In the genomic region with DNA sequence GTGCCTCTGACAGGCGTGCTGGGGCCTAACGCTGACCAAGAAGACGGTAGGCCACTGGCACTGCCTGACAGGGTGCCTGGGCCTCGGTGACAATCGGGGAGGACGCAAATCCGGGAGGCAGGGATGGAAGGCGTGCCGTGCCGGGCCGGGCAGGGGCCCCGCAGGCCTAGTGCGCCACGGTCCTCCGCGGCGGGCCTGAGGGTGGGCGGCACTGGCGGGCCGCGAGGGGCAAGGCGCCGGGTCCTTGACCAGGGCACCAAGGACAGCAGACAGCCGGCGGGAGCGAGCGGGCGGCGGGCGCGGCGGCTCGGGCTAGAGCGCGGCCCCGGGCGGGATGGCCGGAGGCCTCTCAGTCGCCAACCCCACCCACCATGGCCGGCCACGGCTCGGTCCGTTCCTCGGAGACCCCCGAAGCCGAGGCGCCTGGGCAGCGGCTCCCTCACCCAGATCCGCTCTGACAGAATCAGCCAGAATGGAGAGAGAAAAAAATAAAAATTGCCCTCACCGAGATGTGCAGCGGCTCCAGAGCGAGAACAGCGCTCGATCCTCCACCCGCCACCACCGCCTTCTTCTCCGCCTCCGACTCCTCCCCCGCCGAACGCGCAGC, we compare ENCODE assay signal across 8 mouse cellular contexts. TPM values are rescaled to one million over a fixed set of nuclear protein-coding genes. Genes with fewer than 3 reads are reported as not detected.
DNase-seq lines count a peak whose midpoint lies in the region; ATAC-seq and TF ChIP-seq lines count a peak whose summit lies in the region.

No protein-coding gene starts in this region.

- peak overlapping the region; percentile 90 for H3ac ChIP-seq in C2C12 (ENCODE audit: control insufficient read depth, insufficient read length, low read depth)

- peak overlapping the region; percentile 93 for H3K4me3 ChIP-seq in heart, embryonic 13.5 days
- H3K4me3 ChIP-seq in C2C12 (ENCODE audit: insufficient read depth, poor library complexity, severe bottlenecking): peak overlapping the region; percentile 63
- peak overlapping the region; percentile 60 for H3K4me3 ChIP-seq in cortical plate, adult 2 months (ENCODE audit: insufficient read depth, low read length)
- peak overlapping the region; percentile 94 for H3K4me3 ChIP-seq in intestine, embryonic 14.5 days (ENCODE audit: low read depth, low read length)
- peak overlapping the region; percentile 99 for H3K4me3 ChIP-seq in midbrain, embryonic 14.5 days (replicated peaks; ENCODE audit: low read depth, low read length)

- DNase-seq in heart, adult 8-10 months (ENCODE audit: low spot score): no peak
- peak; percentile 92 for DNase-seq in intestine, embryonic 14.5 days (ENCODE audit: low spot score)
- peak; percentile 63 for DNase-seq in midbrain, embryonic 14.5 days
- no peak for DNase-seq in adrenal gland, adult 2 months
- no peak for DNase-seq in gastrocnemius, postnatal 25 days

- H3K79me2 ChIP-seq in C2C12 (ENCODE audit: control insufficient read depth, insufficient read depth): peaks cover 50% of the 10 kb centered on the region

- peak overlapping the region; percentile 68 for H3K4me2 ChIP-seq in heart, embryonic 13.5 days
- peak overlapping the region; percentile 53 for H3K4me2 ChIP-seq in intestine, embryonic 14.5 days (ENCODE audit: low read length)
- H3K4me2 ChIP-seq in midbrain, embryonic 14.5 days (ENCODE audit: low read length): peak overlapping the region; percentile 61

- H3K4me1 ChIP-seq in heart, embryonic 13.5 days: peaks cover 18% of the 10 kb centered on the region
- H3K4me1 ChIP-seq in cortical plate, adult 2 months (ENCODE audit: control insufficient read depth, insufficient read depth, low read length): peaks cover 2% of the 10 kb centered on the region; the same call in 1 of the 2 replicates
- H3K4me1 ChIP-seq in intestine, embryonic 14.5 days (replicated peaks; ENCODE audit: control insufficient read depth, insufficient read depth, low read length): no peaks in the 10 kb centered on the region; the same call in 1 of the 2 replicates
- H3K4me1 ChIP-seq in midbrain, embryonic 14.5 days (ENCODE audit: control insufficient read depth, insufficient read depth, low read length): peaks cover 14% of the 10 kb centered on the region

- H3K9me3 ChIP-seq in heart, embryonic 13.5 days: no peaks in the 10 kb centered on the region
- no peaks in the 10 kb centered on the region for H3K9me3 ChIP-seq in intestine, embryonic 14.5 days (ENCODE audit: control insufficient read depth, low read length)
- no peaks in the 10 kb centered on the region for H3K9me3 ChIP-seq in midbrain, embryonic 14.5 days (ENCODE audit: control insufficient read depth, low read length)

- H3K36me3 ChIP-seq in heart, embryonic 13.5 days: peaks cover 11% of the 10 kb centered on the region
- peaks cover 5% of the 10 kb centered on the region for H3K36me3 ChIP-seq in C2C12 (ENCODE audit: control insufficient read depth, insufficient read depth)
- H3K36me3 ChIP-seq in intestine, embryonic 14.5 days (ENCODE audit: control insufficient read depth, insufficient read depth, low read length): peaks cover 11% of the 10 kb centered on the region; the same call in 1 of the 2 replicates
- no peaks in the 10 kb centered on the region for H3K36me3 ChIP-seq in midbrain, embryonic 14.5 days (ENCODE audit: control insufficient read depth, insufficient read depth, low read length)

- peak; percentile 76 for TF ChIP-seq POLR2A in cortical plate, adult 2 months (IDR thresholded peaks at IDR 0.05; ENCODE audit: extremely low read depth, insufficient read depth, low read length)

- H3K79me3 ChIP-seq in C2C12 (ENCODE audit: low read depth): peaks cover 33% of the 10 kb centered on the region

- peak; percentile 41 for ATAC-seq in heart, embryonic 13.5 days (ENCODE audit: extremely low read depth, insufficient number of reproducible peaks, low FRiP score, low TSS enrichment)
- ATAC-seq in intestine, embryonic 14.5 days (replicated peaks; ENCODE audit: low FRiP score, low TSS enrichment, low read depth): peak; percentile 64
- ATAC-seq in midbrain, embryonic 14.5 days (ENCODE audit: low FRiP score, low TSS enrichment): peak; percentile 53

- no peaks in the 10 kb centered on the region for H3K27me3 ChIP-seq in heart, embryonic 13.5 days (replicated peaks)
- no peaks in the 10 kb centered on the region for H3K27me3 ChIP-seq in C2C12 (ENCODE audit: control insufficient read depth, insufficient read depth, insufficient read length)
- no peaks in the 10 kb centered on the region for H3K27me3 ChIP-seq in intestine, embryonic 14.5 days (replicated peaks; ENCODE audit: control insufficient read depth, insufficient read depth, low read length)
- no peaks in the 10 kb centered on the region for H3K27me3 ChIP-seq in midbrain, embryonic 14.5 days (ENCODE audit: control insufficient read depth, insufficient read depth, low read length)

- peak overlapping the region; percentile 99 for H3K9ac ChIP-seq in heart, embryonic 13.5 days
- peak overlapping the region; percentile 92 for H3K9ac ChIP-seq in intestine, embryonic 14.5 days (ENCODE audit: low read length)
- peak overlapping the region; percentile 99 for H3K9ac ChIP-seq in midbrain, embryonic 14.5 days (replicated peaks; ENCODE audit: low read length)

- H3K27ac ChIP-seq in heart, embryonic 13.5 days (replicated peaks): peak overlapping the region; percentile 99
- H3K27ac ChIP-seq in cortical plate, adult 2 months (ENCODE audit: insufficient read depth, low read length): peak overlapping the region; percentile 95
- H3K27ac ChIP-seq in intestine, embryonic 14.5 days (ENCODE audit: low read depth): peak overlapping the region; percentile 96
- peak overlapping the region; percentile 98 for H3K27ac ChIP-seq in midbrain, embryonic 14.5 days (replicated peaks; ENCODE audit: low read depth, low read length)

- under 1% methylated on average over 62 of the region's 62 CpGs for WGBS in heart, embryonic 13.5 days
- WGBS in intestine, embryonic 14.5 days: under 1% methylated on average over 40 of the region's 62 CpGs
- under 1% methylated on average over 61 of the region's 62 CpGs for whole genome bisulfite sequencing in midbrain, embryonic 14.5 days

- no peak for TF ChIP-seq CTCF in C2C12 (IDR thresholded peaks at IDR 0.05; ENCODE audit: control insufficient read depth, insufficient read depth, insufficient read length)
- no peak for TF ChIP-seq CTCF in cortical plate, adult 2 months (IDR thresholded peaks at IDR 0.05; ENCODE audit: extremely low read depth, insufficient read depth, low read length)

TF ChIP-seq in C2C12, 6 proteins besides CTCF, POLR2A, EP300 and RAD21:
- TF ChIP-seq MYOD1 (IDR thresholded peaks at IDR 0.05; ENCODE audit: control insufficient read depth, insufficient read length, low read depth): no peak
- no peak for TF ChIP-seq MAX (IDR thresholded peaks at IDR 0.05)
- no peak for TF ChIP-seq CEBPB (IDR thresholded peaks at IDR 0.05; ENCODE audit: low read depth)

RNA-seq across cellular contexts. Expression of a gene that starts 0.3 kb away (rescaled TPM):
- 68.4 and 75.7 TPM in 2 replicates for polyA plus RNA-seq in heart, embryonic 13.5 days (2015; fragmentation: Nextera tagmentation; extraction: Ambion mirVana)
- 100 to 1,000 TPM; 111 to 122 (median 117) TPM for total RNA-seq in heart, adult 8-10 months (2022)
- polyA plus RNA-seq in C2C12 (2012; fragmentation: generic; extraction: Trizol): 16.2 TPM
- 166 and 168 TPM in 2 replicates for polyA plus RNA-seq in cortical plate, adult 2 months (2012; rRNA removed)
- polyA plus RNA-seq in intestine, embryonic 14.5 days (2014; fragmentation: Nextera tagmentation; extraction: Ambion mirVana): 70.2 and 77.1 TPM in 2 replicates
- polyA plus RNA-seq in midbrain, embryonic 14.5 days (2014; fragmentation: Nextera tagmentation; extraction: Ambion mirVana): 172 and 195 TPM in 2 replicates
- total RNA-seq in adrenal gland, adult 2 months (2021): 10 to 100 TPM; 66.3 to 81.0 TPM
- polyA plus RNA-seq in adrenal gland, adult 2 months (2012; rRNA removed): 9.7 and 13.5 TPM in 2 replicates
- total RNA-seq in gastrocnemius, postnatal 25 days (2021): 10 to 100 TPM; 86.0 to 89.6 TPM

Comparison
In these comparisons a context has a peak if more than half of its experiments do, and no peak if none do; other contexts are left out.
1. DNase-seq: peak in intestine, embryonic 14.5 days (single experiment) and midbrain, embryonic 14.5 days (single experiment); none in heart, adult 8-10 months (single experiment), adrenal gland, adult 2 months (single experiment) and gastrocnemius, postnatal 25 days (single experiment).
2. Peak in every context shown above with its lines, with median percentiles within 50 percentile points of each other: ATAC-seq, H3K27ac ChIP-seq, H3K4me2 ChIP-seq, H3K4me3 ChIP-seq and H3K9ac ChIP-seq.